Comparison of ENCODE assay signal across 25 mouse cellular contexts in genomic region chr6:70722298-70722697, GRCm38 (mm10).
DNase-seq lines count a peak whose midpoint lies in the region; ATAC-seq and TF ChIP-seq lines count a peak whose summit lies in the region.
"Had no signal": no experiment of that assay in that cellular context is flagged by ENCODE, and none has a peak within 500 bp of the region (broad histone marks: within the 10 kb centered on the region; RNA-seq: fewer than 3 reads in every experiment).

No protein-coding gene starts in this region.

- ATAC-seq in forebrain, embryonic 13.5 days, result no peak
- ATAC-seq: activated CD4-positive, CD25-positive, alpha-beta regulatory T cell, adult 4 months; forebrain, embryonic 15.5 days; Patski had no signal

- no peaks in the 10 kb centered on the region for H3K27me3 ChIP-seq in spleen, adult 2 months (ENCODE audit: control insufficient read depth, insufficient read depth, low read length)
- no peaks in the 10 kb centered on the region for H3K27me3 ChIP-seq in splenic B cell, adult 2 months (ENCODE audit: control insufficient read depth, insufficient read depth, low read length, poor library complexity, severe bottlenecking)
- H3K27me3 ChIP-seq in forebrain, embryonic 13.5 days, result no peaks in the 10 kb centered on the region
- no peaks in the 10 kb centered on the region for H3K27me3 ChIP-seq in midbrain, embryonic 10.5 days (ENCODE audit: low read depth, poor library complexity, severe bottlenecking)
- H3K27me3 ChIP-seq: embryonic facial prominence, embryonic 13.5 days; embryonic facial prominence, embryonic 15.5 days; forebrain, embryonic 12.5 days; forebrain, embryonic 15.5 days had no signal

- no peak for TF ChIP-seq CTCF in spleen, adult 2 months (IDR thresholded peaks at IDR 0.05; ENCODE audit: extremely low read depth, insufficient read depth, insufficient read length, insufficient replicate concordance)
- no peak for TF ChIP-seq CTCF in bone marrow, adult 2 months (IDR thresholded peaks at IDR 0.05; ENCODE audit: control insufficient read depth, insufficient read depth, low read length)

- H3K9me3 ChIP-seq in forebrain, embryonic 13.5 days (replicated peaks), result no peaks in the 10 kb centered on the region
- H3K9me3 ChIP-seq in midbrain, embryonic 10.5 days (replicated peaks), result no peaks in the 10 kb centered on the region
- H3K9me3 ChIP-seq: embryonic facial prominence, embryonic 13.5 days; embryonic facial prominence, embryonic 15.5 days; forebrain, embryonic 10.5 days; forebrain, embryonic 12.5 days; forebrain, embryonic 15.5 days had no signal

- no peak for TF ChIP-seq POLR2A in spleen, adult 2 months (IDR thresholded peaks at IDR 0.05; ENCODE audit: low read depth, low read length)
- TF ChIP-seq POLR2A in bone marrow, adult 2 months (IDR thresholded peaks at IDR 0.05; ENCODE audit: borderline replicate concordance, control insufficient read depth, low read depth, low read length), result no peak

- peaks cover 30% of the 10 kb centered on the region for H3K36me3 ChIP-seq in spleen, adult 2 months (ENCODE audit: control insufficient read depth, insufficient read depth, low read length)
- H3K36me3 ChIP-seq in splenic B cell, adult 2 months (ENCODE audit: control insufficient read depth, insufficient read depth, low read length, poor library complexity, severe bottlenecking), result peaks cover 36% of the 10 kb centered on the region
- no peaks in the 10 kb centered on the region for H3K36me3 ChIP-seq in forebrain, embryonic 13.5 days (ENCODE audit: poor library complexity, severe bottlenecking)
- no peaks in the 10 kb centered on the region for H3K36me3 ChIP-seq in midbrain, embryonic 10.5 days
- H3K36me3 ChIP-seq: embryonic facial prominence, embryonic 13.5 days; embryonic facial prominence, embryonic 15.5 days; forebrain, embryonic 10.5 days; forebrain, embryonic 12.5 days; forebrain, embryonic 15.5 days; G1E had no signal

- H3K4me1 ChIP-seq in spleen, adult 2 months (ENCODE audit: control insufficient read depth, insufficient read depth, insufficient read length), result peaks cover 4% of the 10 kb centered on the region; the same call in 1 of the 2 replicates
- peaks cover 2% of the 10 kb centered on the region; the same call in 1 of the 2 replicates for H3K4me1 ChIP-seq in bone marrow, adult 2 months (ENCODE audit: control insufficient read depth, insufficient read depth, low read length)
- H3K4me1 ChIP-seq in forebrain, embryonic 13.5 days, result no peaks in the 10 kb centered on the region
- H3K4me1 ChIP-seq in midbrain, embryonic 10.5 days, result no peaks in the 10 kb centered on the region
- H3K4me1 ChIP-seq: embryonic facial prominence, embryonic 13.5 days; embryonic facial prominence, embryonic 15.5 days; forebrain, embryonic 10.5 days; forebrain, embryonic 12.5 days; forebrain, embryonic 15.5 days had no signal

- DNase-seq in spleen, adult 2 months (ENCODE audit: low read depth in 1 of 2, low spot score in 2 of 2), result no peak
- DNase-seq in spleen, adult 18-20 months, result no peak
- peak; percentile 53 for DNase-seq in splenic B cell, adult 2 months (ENCODE audit: low read depth, low spot score)
- DNase-seq in midbrain, embryonic 10.5 days (ENCODE audit: low spot score), result no peak
- DNase-seq: adrenal gland, adult 8-10 months; adrenal gland, postnatal 14 days; adrenal gland, postnatal 36 days; cerebellum, adult 11 months; cerebellum, adult 18-20 months; cerebellum, adult 8-10 months; cerebellum, adult 9-11 months; cerebellum, postnatal 14 days; cerebellum, postnatal 36 days; embryo, embryonic 11 days had no signal

- peak overlapping the region; percentile 53 for H3K4me3 ChIP-seq in spleen, adult 2 months (ENCODE audit: extremely low read depth, insufficient read depth, insufficient read length)
- H3K4me3 ChIP-seq in bone marrow, adult 2 months (replicated peaks; ENCODE audit: control insufficient read depth, low read depth, low read length), result peak overlapping the region; percentile 21
- no peak overlapping the region for H3K4me3 ChIP-seq in forebrain, embryonic 13.5 days
- no peak overlapping the region for H3K4me3 ChIP-seq in midbrain, embryonic 10.5 days
- H3K4me3 ChIP-seq: embryonic facial prominence, embryonic 13.5 days; embryonic facial prominence, embryonic 15.5 days; erythroblast, embryonic 14.5 days; forebrain, embryonic 10.5 days; forebrain, embryonic 12.5 days; forebrain, embryonic 15.5 days had no signal

- H3K9ac ChIP-seq in forebrain, embryonic 13.5 days, result no peak overlapping the region
- H3K9ac ChIP-seq: embryonic facial prominence, embryonic 13.5 days; embryonic facial prominence, embryonic 15.5 days; forebrain, embryonic 12.5 days; forebrain, embryonic 15.5 days had no signal

- 66% methylated on average over 7 of the region's 7 CpGs for WGBS in spleen, adult 2 months
- 85% methylated on average over 7 of the region's 7 CpGs for WGBS in bone marrow, adult 2 months
- 94% methylated on average over 7 of the region's 7 CpGs for WGBS in forebrain, embryonic 13.5 days
- WGBS in midbrain, embryonic 10.5 days, result 89% methylated on average over 7 of the region's 7 CpGs

- H3K4me2 ChIP-seq in forebrain, embryonic 13.5 days, result no peak overlapping the region
- H3K4me2 ChIP-seq: embryonic facial prominence, embryonic 13.5 days; embryonic facial prominence, embryonic 15.5 days; forebrain, embryonic 12.5 days; forebrain, embryonic 15.5 days had no signal

- peak overlapping the region; percentile 96 for H3K27ac ChIP-seq in spleen, adult 2 months (ENCODE audit: insufficient read depth, low read length)
- H3K27ac ChIP-seq in bone marrow, adult 2 months (ENCODE audit: control insufficient read depth, insufficient read depth, low read depth, low read length, poor library complexity), result no peak overlapping the region; the same call in 1 of the 2 replicates
- no peak overlapping the region for H3K27ac ChIP-seq in forebrain, embryonic 13.5 days
- H3K27ac ChIP-seq in midbrain, embryonic 10.5 days (replicated peaks), result no peak overlapping the region
- H3K27ac ChIP-seq: embryonic facial prominence, embryonic 13.5 days; embryonic facial prominence, embryonic 15.5 days; forebrain, embryonic 10.5 days; forebrain, embryonic 12.5 days; forebrain, embryonic 15.5 days had no signal

Comparison
In these comparisons a context has a peak if more than half of its experiments do, and no peak if none do; other contexts are left out.
1. H3K4me3 ChIP-seq: peak in spleen, adult 2 months (single experiment) and bone marrow, adult 2 months (single experiment); none in forebrain, embryonic 13.5 days (single experiment) and midbrain, embryonic 10.5 days (single experiment).